Mouse (Mus musculus) liver, embryonic 16.5 days (tissue): Measurements from ENCODE around the gene Aqp1. TPM values are rescaled to one million over a fixed set of nuclear protein-coding genes. Genes with fewer than 3 reads are reported as not detected.

Experiments
- ATAC-seq: fragments of 200-750 bp; cut with Nextera tagmentation; 2 replicates; pipeline ENCODE4 v1.8.0; 2017; ENCODE audit warnings: low read depth, mild to moderate bottlenecking, moderate number of reproducible peaks, moderate library complexity
- H3K27ac ChIP-seq: fragments of 300-500 bp; sonication (generic); 2 replicates; pipeline ENCODE4 v1.5.1; 2014; ENCODE audit warnings: mild to moderate bottlenecking, low read length
- H3K27me3 ChIP-seq: fragments of 300-500 bp; sonication (generic); 2 replicates; pipeline ENCODE4 v1.6.1; 2014; ENCODE audit warnings: low read depth, low read length, mixed read lengths; ENCODE audit not compliant: control insufficient read depth, insufficient read depth
- H3K36me3 ChIP-seq: fragments of 300-500 bp; sonication (generic); 2 replicates; pipeline ENCODE4 v1.6.1; 2014; ENCODE audit warnings: mild to moderate bottlenecking; ENCODE audit not compliant: control insufficient read depth, insufficient read depth
- H3K4me1 ChIP-seq: fragments of 300-500 bp; sonication (generic); 2 replicates; pipeline ENCODE4 v1.6.1; 2014; ENCODE audit warnings: low read depth, low read length, mixed read lengths; ENCODE audit not compliant: control insufficient read depth
- H3K4me2 ChIP-seq: fragments of 300-500 bp; sonication (generic); 2 replicates; pipeline ENCODE4 v1.6.1; 2014; ENCODE audit warnings: low read depth, low read length, mixed read lengths
- H3K4me3 ChIP-seq: fragments of 300-500 bp; sonication (generic); 2 replicates; pipeline ENCODE4 v1.5.1; 2014; ENCODE audit warnings: low read depth, mild to moderate bottlenecking, low read length
- H3K9ac ChIP-seq: fragments of 300-500 bp; sonication (generic); 2 replicates; pipeline ENCODE4 v1.6.1; 2014; ENCODE audit warnings: low read depth, low read length
- H3K9me3 ChIP-seq: fragments of 300-500 bp; sonication (generic); replicated peaks from 2 replicates; pipeline ENCODE4 v1.6.1; 2016; ENCODE audit warnings: low read length; ENCODE audit not compliant: control insufficient read depth
- WGBS: fragments of 180-500 bp; shearing (Covaris S2); extraction: QIAGEN DNeasy Blood & Tissue Kit; methylation state at CpG from one replicate; pipeline ENCODE4 v1.1.7; 2014; ENCODE audit not compliant: insufficient replicate concordance; 5-methylcytosine and 5-hydroxymethylcytosine counted together
- polyA plus RNA-seq: library from polyadenylated mRNA; unstranded; fragments of >200 nt; fragmentation: Nextera tagmentation; extraction: Ambion mirVana; gene quantifications from 2 replicates; pipeline ENCODE4 v1.2.1, GENCODE M21; 2015

Gene Aqp1
- polyA plus RNA-seq, 1 experiment from 2014 or later: 75.9 TPM

GRCm38 (mm10) chr6:55338934-55339825, 2.9 kb downstream of the Aqp1 start:
- H3K36me3 ChIP-seq: no peaks in the 10 kb centered on the region; the same call in 1 of the 2 replicates
- peak overlapping the region; percentile 94 for H3K27ac ChIP-seq
- peaks cover 78% of the 10 kb centered on the region for H3K4me1 ChIP-seq
- H3K9me3 ChIP-seq: no peaks in the 10 kb centered on the region
- H3K4me3 ChIP-seq: peak overlapping the region; percentile 56
- H3K4me2 ChIP-seq: peak overlapping the region; percentile 71
- no peaks in the 10 kb centered on the region for H3K27me3 ChIP-seq
- peak; percentile 89 for ATAC-seq
- peak overlapping the region; percentile 65 for H3K9ac ChIP-seq
- whole genome bisulfite sequencing: 30% methylated on average over 9 of the region's 9 CpGs

- Histone ChIP-seq H3K9ac (peak overlapping the region; percentile 65), H3K4me1 (peaks cover 61% of the 10 kb centered on the region), H3K27ac (peak overlapping the region; percentile 94), H3K27me3 (no peaks in the 10 kb centered on the region), H3K9me3 (no peaks in the 10 kb centered on the region), H3K4me2 (peak overlapping the region; percentile 71), H3K4me3 (peak overlapping the region; percentile 22), H3K36me3 (peaks cover 4% of the 10 kb centered on the region; the same call in 1 of the 2 replicates)
- no peak for ATAC-seq
- 26% methylated on average over 5 of the region's 5 CpGs for WGBS
Observed at GRCm38 (mm10) chr6:55341688-55342087, 5.5 kb downstream of the Aqp1 start.

- H3K4me2 ChIP-seq: peak overlapping the region; percentile 64
- WGBS: 54% methylated on average over 9 of the region's 9 CpGs
- H3K27ac ChIP-seq: peak overlapping the region; percentile 82
- H3K9me3 ChIP-seq: no peaks in the 10 kb centered on the region
- H3K36me3 ChIP-seq: peaks cover 4% of the 10 kb centered on the region; the same call in 1 of the 2 replicates
- peak overlapping the region; percentile 49 for H3K4me3 ChIP-seq
- peaks cover 63% of the 10 kb centered on the region for H3K4me1 ChIP-seq
- peak; percentile 57 for ATAC-seq
- no peaks in the 10 kb centered on the region for H3K27me3 ChIP-seq
- H3K9ac ChIP-seq: peak overlapping the region; percentile 52
Observed at GRCm38 (mm10) chr6:55342328-55342727, 6.1 kb downstream of the Aqp1 start.

- Histone ChIP-seq H3K27ac (peak overlapping the region; percentile 82), H3K9ac (no peak overlapping the region), H3K4me3 (no peak overlapping the region), H3K36me3 (peaks cover 4% of the 10 kb centered on the region; the same call in 1 of the 2 replicates), H3K4me1 (peaks cover 63% of the 10 kb centered on the region), H3K27me3 (no peaks in the 10 kb centered on the region), H3K9me3 (no peaks in the 10 kb centered on the region), H3K4me2 (no peak overlapping the region)
- no peak for ATAC-seq
- 90% methylated on average over 10 of the region's 10 CpGs for WGBS
Observed at GRCm38 (mm10) chr6:55343446-55343845, 7.2 kb downstream of the Aqp1 start.

GRCm38 (mm10) chr6:55344291-55345016, 8.2 kb downstream of the Aqp1 start:
- ATAC-seq: no peak
- Histone ChIP-seq H3K9me3 (no peaks in the 10 kb centered on the region), H3K36me3 (peaks cover 4% of the 10 kb centered on the region; the same call in 1 of the 2 replicates), H3K27ac (no peak overlapping the region), H3K4me2 (no peak overlapping the region), H3K4me3 (no peak overlapping the region), H3K4me1 (peaks cover 61% of the 10 kb centered on the region), H3K27me3 (no peaks in the 10 kb centered on the region), H3K9ac (no peak overlapping the region)
- 76% methylated on average over 9 of the region's 9 CpGs for WGBS

GRCm38 (mm10) chr6:55345264-55345663, 9.0 kb downstream of the Aqp1 start:
- 85% methylated on average over 10 of the region's 10 CpGs for WGBS
- ATAC-seq: no peak
- Histone ChIP-seq H3K9ac (no peak overlapping the region), H3K27ac (no peak overlapping the region), H3K4me1 (peaks cover 53% of the 10 kb centered on the region), H3K4me3 (no peak overlapping the region), H3K4me2 (no peak overlapping the region), H3K36me3 (peaks cover 4% of the 10 kb centered on the region; the same call in 1 of the 2 replicates), H3K27me3 (no peaks in the 10 kb centered on the region), H3K9me3 (no peaks in the 10 kb centered on the region)

GRCm38 (mm10) chr6:55346491-55346890, 10.3 kb downstream of the Aqp1 start:
- Histone ChIP-seq H3K4me1 (peaks cover 41% of the 10 kb centered on the region), H3K4me3 (no peak overlapping the region), H3K27ac (no peak overlapping the region), H3K9ac (no peak overlapping the region), H3K27me3 (no peaks in the 10 kb centered on the region), H3K36me3 (peaks cover 4% of the 10 kb centered on the region; the same call in 1 of the 2 replicates), H3K4me2 (no peak overlapping the region), H3K9me3 (no peaks in the 10 kb centered on the region)
- no peak for ATAC-seq
- WGBS: 80% methylated on average over 7 of the region's 7 CpGs

- Histone ChIP-seq H3K27ac (peak overlapping the region; percentile 43; the same call in 1 of the 2 replicates), H3K36me3 (peaks cover 4% of the 10 kb centered on the region; the same call in 1 of the 2 replicates), H3K27me3 (no peaks in the 10 kb centered on the region), H3K9me3 (no peaks in the 10 kb centered on the region), H3K4me2 (no peak overlapping the region), H3K9ac (peak overlapping the region; percentile 5; the same call in 1 of the 2 replicates), H3K4me1 (peaks cover 28% of the 10 kb centered on the region), H3K4me3 (no peak overlapping the region)
- 44% methylated on average over 5 of the region's 5 CpGs for WGBS
- peak; percentile 71 for ATAC-seq
Observed at GRCm38 (mm10) chr6:55347711-55348571, 11.7 kb downstream of the Aqp1 start.
